ENCODE assay signal across 8 mouse cellular contexts in genomic region chrX:160993749-160994539, GRCm38 (mm10). TPM values are rescaled to one million over a fixed set of nuclear protein-coding genes. Genes with fewer than 3 reads are reported as not detected.
DNase-seq lines count a peak whose midpoint lies in the region; ATAC-seq and TF ChIP-seq lines count a peak whose summit lies in the region.

No protein-coding gene starts in this region.

- H3K9me3 ChIP-seq in intestine, postnatal 0 days (ENCODE audit: control insufficient read depth) = no peaks in the 10 kb centered on the region
- no peaks in the 10 kb centered on the region for H3K9me3 ChIP-seq in liver, postnatal 0 days (ENCODE audit: low read length)
- H3K9me3 ChIP-seq in stomach, embryonic 15.5 days = no peaks in the 10 kb centered on the region

- H3K4me2 ChIP-seq in intestine, postnatal 0 days (replicated peaks; ENCODE audit: low read depth) = peak overlapping the region; percentile 73
- peak overlapping the region; percentile 89 for H3K4me2 ChIP-seq in liver, postnatal 0 days (ENCODE audit: low read depth, low read length)
- peak overlapping the region; percentile 51 for H3K4me2 ChIP-seq in stomach, embryonic 15.5 days

- TF ChIP-seq POLR2A in embryonic fibroblast, embryonic 13.5 days (IDR thresholded peaks at IDR 0.05; ENCODE audit: low read depth, low read length) = no peak

- peak overlapping the region; percentile 87 for H3K4me3 ChIP-seq in embryonic fibroblast, embryonic 13.5 days (ENCODE audit: insufficient read depth, low read length)
- H3K4me3 ChIP-seq in intestine, postnatal 0 days (ENCODE audit: low read depth, low read length) = peak overlapping the region; percentile 61
- H3K4me3 ChIP-seq in liver, postnatal 0 days (ENCODE audit: low read depth, low read length) = peak overlapping the region; percentile 73
- peak overlapping the region; percentile 55 for H3K4me3 ChIP-seq in stomach, embryonic 15.5 days (replicated peaks)

- no peak for TF ChIP-seq CTCF in embryonic fibroblast, embryonic 13.5 days (IDR thresholded peaks at IDR 0.05; ENCODE audit: borderline replicate concordance, insufficient read depth, low read length)
- no peak for TF ChIP-seq CTCF in intestine, postnatal 0 days (IDR thresholded peaks at IDR 0.05; ENCODE audit: low read depth)
- no peak for TF ChIP-seq CTCF in liver, postnatal 0 days (IDR thresholded peaks at IDR 0.05; ENCODE audit: low read depth)

- H3K27me3 ChIP-seq in intestine, postnatal 0 days (replicated peaks; ENCODE audit: control insufficient read depth, insufficient read depth, low read length) = no peaks in the 10 kb centered on the region
- H3K27me3 ChIP-seq in liver, postnatal 0 days (ENCODE audit: insufficient read depth, low read length) = 0 out of 2 replicates have a peak, but pooled peaks cover 3% of the 10 kb centered on the region
- no peaks in the 10 kb centered on the region for H3K27me3 ChIP-seq in stomach, embryonic 15.5 days (replicated peaks)

- H3K9ac ChIP-seq in intestine, postnatal 0 days (ENCODE audit: low read depth, low read length) = peak overlapping the region; percentile 37; the same call in 1 of the 2 replicates
- H3K9ac ChIP-seq in liver, postnatal 0 days (replicated peaks) = peak overlapping the region; percentile 63
- peak overlapping the region; percentile 29 for H3K9ac ChIP-seq in stomach, embryonic 15.5 days

- no peak for TF ChIP-seq EP300 in liver, postnatal 0 days (IDR thresholded peaks at IDR 0.05; ENCODE audit: low read depth)

- peak; percentile 3 to 15 for DNase-seq in left cerebral cortex, adult 18-20 months (ENCODE audit: low spot score in 2 of 2)
- DNase-seq in left cerebral cortex, adult 8-10 months (ENCODE audit: low spot score in 2 of 2) = no peak
- DNase-seq in T-cell, adult 2 months (ENCODE audit: low spot score) = peak; percentile 0
- DNase-seq in liver, postnatal 0 days = peak; percentile 42
- no peak for DNase-seq in urinary bladder, postnatal 4 days (ENCODE audit: low spot score in 2 of 2)

- WGBS in intestine, postnatal 0 days = 22% methylated on average over 39 of the region's 39 CpGs
- WGBS in liver, postnatal 0 days (ENCODE audit: insufficient replicate concordance) = 18% methylated on average over 39 of the region's 39 CpGs
- WGBS in stomach, embryonic 15.5 days = 22% methylated on average over 39 of the region's 39 CpGs

- no peaks in the 10 kb centered on the region for H3K4me1 ChIP-seq in embryonic fibroblast, embryonic 13.5 days (ENCODE audit: control insufficient read depth, insufficient read depth, low read length)
- H3K4me1 ChIP-seq in intestine, postnatal 0 days (replicated peaks; ENCODE audit: control insufficient read depth, insufficient read depth, low read length) = no peaks in the 10 kb centered on the region
- H3K4me1 ChIP-seq in liver, postnatal 0 days (ENCODE audit: insufficient read depth) = no peaks in the 10 kb centered on the region
- H3K4me1 ChIP-seq in stomach, embryonic 15.5 days = no peaks in the 10 kb centered on the region

- ATAC-seq in intestine, postnatal 0 days = peak; percentile 9; the same call in 1 of the 2 replicates
- ATAC-seq in liver, postnatal 0 days = peak; percentile 42
- ATAC-seq in stomach, embryonic 15.5 days (ENCODE audit: insufficient read depth, low FRiP score, low read depth) = no peak; the same call in none of the 2 replicates

- no peaks in the 10 kb centered on the region for H3K36me3 ChIP-seq in intestine, postnatal 0 days (ENCODE audit: control insufficient read depth, insufficient read depth)
- H3K36me3 ChIP-seq in liver, postnatal 0 days (replicated peaks; ENCODE audit: insufficient read depth, low read length) = no peaks in the 10 kb centered on the region
- H3K36me3 ChIP-seq in stomach, embryonic 15.5 days = no peaks in the 10 kb centered on the region

- H3K27ac ChIP-seq in embryonic fibroblast, embryonic 13.5 days (ENCODE audit: insufficient read depth, low read length) = no peak overlapping the region
- H3K27ac ChIP-seq in intestine, postnatal 0 days (ENCODE audit: low read depth, low read length) = no peak overlapping the region; the same call in 1 of the 2 replicates
- 0 out of 2 replicates have a peak overlapping the region, but pooled peaks have one; percentile 39 for H3K27ac ChIP-seq in liver, postnatal 0 days (ENCODE audit: low read depth)
- H3K27ac ChIP-seq in stomach, embryonic 15.5 days = peak overlapping the region; percentile 69

RNA-seq across cellular contexts. Expression of gene Cdkl5, which starts 0.6 kb away (rescaled TPM):
- total RNA-seq in left cerebral cortex, adult 18-20 months (2021) = 100 to 1,000 TPM; 139 to 148 TPM
- 100 to 1,000 TPM; 136 to 177 (median 147) TPM for total RNA-seq in left cerebral cortex, adult 8-10 months (2022)
- polyA plus RNA-seq in embryonic fibroblast, embryonic 13.5 days (2011; ENCODE audit: insufficient read length, low read depth, missing spikeins) = 2.6 and 4.4 TPM in 2 replicates
- polyA plus RNA-seq in intestine, postnatal 0 days (2015; fragmentation: Nextera tagmentation; extraction: Ambion mirVana) = 0.66 and 0.80 TPM in 2 replicates
- polyA plus RNA-seq in liver, postnatal 0 days (2015; fragmentation: Nextera tagmentation; extraction: Ambion mirVana) = 0.30 and 0.34 TPM in 2 replicates
- 2.6 and 3.1 TPM in 2 replicates for polyA plus RNA-seq in stomach, embryonic 15.5 days (2015; fragmentation: Nextera tagmentation; extraction: Ambion mirVana)

Comparison
In these comparisons a context has a peak if more than half of its experiments do, and no peak if none do; other contexts are left out.
1. DNase-seq: peak in left cerebral cortex, adult 18-20 months (2 of 2), T-cell, adult 2 months (single experiment) and liver, postnatal 0 days (single experiment); none in left cerebral cortex, adult 8-10 months (0 of 2) and urinary bladder, postnatal 4 days (0 of 2).
2. H3K27ac ChIP-seq: peak in liver, postnatal 0 days (single experiment) and stomach, embryonic 15.5 days (single experiment); none in embryonic fibroblast, embryonic 13.5 days (single experiment) and intestine, postnatal 0 days (single experiment).
3. Peak in every context shown above with its lines, with median percentiles within 50 percentile points of each other: H3K4me3 ChIP-seq, H3K4me2 ChIP-seq and H3K9ac ChIP-seq.